ENCODE assay signal across 14 mouse cellular contexts in genomic region chr7:28965346-28965840, GRCm38 (mm10).
"Had no signal": no experiment of that assay in that cellular context is flagged by ENCODE, and none has a peak within 500 bp of the region (broad histone marks: within the 10 kb centered on the region; RNA-seq: fewer than 3 reads in every experiment).

No protein-coding gene starts in this region.

- H3K9me3 ChIP-seq: liver, embryonic 15.5 days; neural tube, embryonic 12.5 days; stomach, embryonic 15.5 days had no signal

- H3K4me3 ChIP-seq: layer of hippocampus, adult 2 months; liver, embryonic 15.5 days; neural tube, embryonic 12.5 days; stomach, embryonic 15.5 days had no signal

- H3K36me3 ChIP-seq: stomach, embryonic 15.5 days had no signal

- H3K4me2 ChIP-seq: liver, embryonic 15.5 days; neural tube, embryonic 12.5 days; stomach, embryonic 15.5 days had no signal

- DNase-seq: kidney, adult 18-20 months; kidney, postnatal 10 days; kidney, postnatal 4 days; lung, adult 2 months; lung, postnatal 36 days; midbrain, embryonic 14.5 days; spleen, adult 18-20 months; thymus, adult 2 months; thymus, postnatal 25 days had no signal

- ATAC-seq: lung, postnatal 0 days had no signal

- H3K27ac ChIP-seq: layer of hippocampus, adult 2 months; liver, embryonic 15.5 days; neural tube, embryonic 12.5 days; stomach, embryonic 15.5 days had no signal

- H3K9ac ChIP-seq: liver, embryonic 15.5 days; neural tube, embryonic 12.5 days; stomach, embryonic 15.5 days had no signal

- H3K27me3 ChIP-seq: liver, embryonic 15.5 days; neural tube, embryonic 12.5 days; stomach, embryonic 15.5 days had no signal
